Comparison of ENCODE assay signal across 8 mouse cellular contexts in the genomic region with DNA sequence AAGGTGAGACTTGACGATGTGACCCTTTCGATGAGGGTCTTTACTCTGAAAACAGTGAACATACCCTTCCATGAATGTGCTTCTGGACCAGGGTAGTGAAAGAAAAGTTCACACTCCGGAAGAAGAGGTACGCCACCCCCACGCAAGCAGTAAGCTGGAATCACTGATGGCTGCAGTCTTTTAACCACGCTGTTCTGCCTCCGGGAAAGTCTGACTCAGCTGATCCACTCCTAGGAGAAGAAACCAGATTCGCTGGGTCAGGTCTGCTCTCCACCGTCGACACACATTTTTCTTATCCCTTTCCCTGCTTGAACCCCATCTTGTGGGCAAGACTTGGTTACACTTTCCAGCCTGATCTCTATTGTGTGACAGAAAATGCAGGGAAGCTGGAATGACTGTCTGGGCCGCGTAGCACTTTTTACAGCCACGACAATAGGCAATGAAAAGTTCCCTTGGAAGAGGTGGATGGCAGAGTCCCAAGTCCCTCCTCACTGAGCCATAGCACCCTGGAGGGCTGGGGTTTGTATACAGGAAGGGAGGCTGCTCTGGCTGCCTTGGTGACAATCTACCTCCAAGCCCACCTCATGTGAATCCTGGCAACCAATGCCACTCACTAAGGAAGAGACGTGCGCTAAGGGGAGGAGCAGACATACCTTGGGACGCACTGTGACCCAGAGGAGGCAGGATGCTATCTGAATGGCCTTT.
A peak's percentile ranks its signal among the peaks of the same experiment; 100 is the strongest.
DNase-seq lines count a peak whose midpoint lies in the region; ATAC-seq and TF ChIP-seq lines count a peak whose summit lies in the region.

No protein-coding gene starts in this region.

- H3K27ac ChIP-seq in heart, adult 2 months, result peak overlapping the region; percentile 94
- H3K27ac ChIP-seq in heart, embryonic 12.5 days (ENCODE audit: poor library complexity, severe bottlenecking), result no peak overlapping the region
- peak overlapping the region; percentile 24 for H3K27ac ChIP-seq in cortical plate, adult 2 months (ENCODE audit: insufficient read depth, low read length)
- peak overlapping the region; percentile 68 for H3K27ac ChIP-seq in heart, postnatal 0 days (ENCODE audit: low read depth)

- no peak for TF ChIP-seq CTCF in heart, adult 2 months (IDR thresholded peaks at IDR 0.05)
- no peak for TF ChIP-seq CTCF in cortical plate, adult 2 months (IDR thresholded peaks at IDR 0.05; ENCODE audit: extremely low read depth, insufficient read depth, low read length)
- no peak for TF ChIP-seq CTCF in heart, postnatal 0 days (IDR thresholded peaks at IDR 0.05; ENCODE audit: low read depth)

- 0 out of 2 replicates have a peak, but pooled peaks cover 2% of the 10 kb centered on the region for H3K36me3 ChIP-seq in heart, adult 2 months (ENCODE audit: control insufficient read depth, insufficient read depth, low read length)
- H3K36me3 ChIP-seq in heart, embryonic 12.5 days, result no peaks in the 10 kb centered on the region
- no peaks in the 10 kb centered on the region for H3K36me3 ChIP-seq in heart, postnatal 0 days (replicated peaks; ENCODE audit: control insufficient read depth, insufficient read depth, low read length)

- TF ChIP-seq EP300 in heart, adult 2 months (IDR thresholded peaks at IDR 0.05; ENCODE audit: insufficient read depth, low read depth, low read length), result peak; percentile 64
- TF ChIP-seq EP300 in heart, postnatal 0 days (IDR thresholded peaks at IDR 0.05; ENCODE audit: low read depth), result no peak

- DNase-seq in heart, adult 2 months, result peak; percentile 71 to 81
- no peak for DNase-seq in heart, postnatal 0 days (ENCODE audit: low spot score)
- DNase-seq in left cerebral cortex, postnatal 4 days, result peak; percentile 15
- DNase-seq in liver, result no peak
- DNase-seq in layer of hippocampus, postnatal 25 days (ENCODE audit: extremely low spot score in 1 of 2, low spot score in 1 of 2), result no peak
- DNase-seq in urinary bladder, postnatal 25 days (ENCODE audit: low spot score), result no peak

- peaks cover 12% of the 10 kb centered on the region for H3K4me1 ChIP-seq in heart, adult 2 months (ENCODE audit: control insufficient read depth, insufficient read depth, low read length)
- H3K4me1 ChIP-seq in heart, embryonic 12.5 days (replicated peaks), result no peaks in the 10 kb centered on the region
- H3K4me1 ChIP-seq in cortical plate, adult 2 months (ENCODE audit: control insufficient read depth, insufficient read depth, low read length), result no peaks in the 10 kb centered on the region; the same call in 1 of the 2 replicates
- no peaks in the 10 kb centered on the region for H3K4me1 ChIP-seq in heart, postnatal 0 days (ENCODE audit: control insufficient read depth, insufficient read depth)

- H3K9ac ChIP-seq in heart, adult 2 months (ENCODE audit: low read depth, low read length), result peak overlapping the region; percentile 58
- no peak overlapping the region for H3K9ac ChIP-seq in heart, embryonic 12.5 days
- H3K9ac ChIP-seq in heart, postnatal 0 days (replicated peaks; ENCODE audit: low read depth, low read length), result no peak overlapping the region

- H3K9me3 ChIP-seq in heart, embryonic 12.5 days (replicated peaks), result no peaks in the 10 kb centered on the region
- H3K9me3 ChIP-seq in heart, postnatal 0 days (replicated peaks; ENCODE audit: control insufficient read depth, low read length), result no peaks in the 10 kb centered on the region

- no peak overlapping the region for H3K4me2 ChIP-seq in heart, embryonic 12.5 days
- H3K4me2 ChIP-seq in heart, postnatal 0 days (ENCODE audit: low read depth, low read length), result peak overlapping the region; percentile 29

- no peak overlapping the region; the same call in 1 of the 2 replicates for H3K4me3 ChIP-seq in heart, adult 2 months
- H3K4me3 ChIP-seq in heart, embryonic 12.5 days, result no peak overlapping the region
- peak overlapping the region; percentile 13; the same call in 1 of the 2 replicates for H3K4me3 ChIP-seq in cortical plate, adult 2 months (ENCODE audit: insufficient read depth, low read length)
- H3K4me3 ChIP-seq in heart, postnatal 0 days (ENCODE audit: low read depth, low read length), result no peak overlapping the region

- WGBS in heart, adult 2 months, result 30% methylated on average over 16 of the region's 16 CpGs
- 70% methylated on average over 16 of the region's 16 CpGs for WGBS in heart, embryonic 12.5 days
- WGBS in heart, postnatal 0 days, result 55% methylated on average over 16 of the region's 16 CpGs

- peak; percentile 45; the same call in 1 of the 2 replicates for TF ChIP-seq POLR2A in heart, adult 2 months (IDR thresholded peaks at IDR 0.05; ENCODE audit: insufficient read depth, low read depth, low read length)
- TF ChIP-seq POLR2A in cortical plate, adult 2 months (IDR thresholded peaks at IDR 0.05; ENCODE audit: extremely low read depth, insufficient read depth, low read length), result no peak

- intact Hi-C loops in heart, adult 2 months (cut with DNase I), result loop anchor here (1.0 kb wide), 1 partner anchor 95 kb away; no protein-coding TSS in a partner anchor
- intact Hi-C loops in left cerebral cortex, postnatal 4 days (cut with DNase I), result no loop called here

- no peak for ATAC-seq in heart, embryonic 12.5 days (ENCODE audit: insufficient number of reproducible peaks, low FRiP score)
- ATAC-seq in heart, postnatal 0 days (ENCODE audit: insufficient read depth, low read depth), result peak; percentile 74

- no peaks in the 10 kb centered on the region for H3K79me2 ChIP-seq in heart, adult 2 months (replicated peaks; ENCODE audit: control insufficient read depth, insufficient read depth, low read length)

- H3K27me3 ChIP-seq in heart, adult 2 months (ENCODE audit: control insufficient read depth, insufficient read depth, low read length), result no peaks in the 10 kb centered on the region
- H3K27me3 ChIP-seq in heart, embryonic 12.5 days (replicated peaks), result no peaks in the 10 kb centered on the region
- no peaks in the 10 kb centered on the region for H3K27me3 ChIP-seq in heart, postnatal 0 days (ENCODE audit: control insufficient read depth, insufficient read depth, low read length)

Comparison
In these comparisons a context has a peak if more than half of its experiments do, and no peak if none do; other contexts are left out.
1. DNase-seq: peak in heart, adult 2 months (2 of 2) and left cerebral cortex, postnatal 4 days (single experiment); none in heart, postnatal 0 days (single experiment), liver (single experiment), layer of hippocampus, postnatal 25 days (0 of 2) and urinary bladder, postnatal 25 days (single experiment).